Mouse (Mus musculus) neural tube, embryonic 13.5 days (tissue): ENCODE results near the gene Clec2i. TPM values are rescaled to one million over a fixed set of nuclear protein-coding genes. Genes with fewer than 3 reads are reported as not detected.
"Not testable (repeated sequence)": the region's sequence is repeated elsewhere in the genome, so short reads cannot be mapped to it uniquely, and the experiment has no call there.

Experiments
- ATAC-seq: fragments of 200-750 bp; cut with Nextera tagmentation; 2 replicates; pipeline ENCODE4 v1.8.0; 2017; ENCODE audit warnings: low read depth, mild to moderate bottlenecking, moderate TSS enrichment, moderate library complexity
- H3K27ac ChIP-seq: fragments of 300-500 bp; sonication (generic); replicated peaks from 2 replicates; pipeline ENCODE4 v1.5.1; 2015; ENCODE audit warnings: moderate library complexity, mild to moderate bottlenecking, inconsistent platforms
- H3K27me3 ChIP-seq: fragments of 300-500 bp; sonication (generic); 2 replicates; pipeline ENCODE4 v1.6.1; 2015; ENCODE audit warnings: mild to moderate bottlenecking, inconsistent platforms
- H3K36me3 ChIP-seq: fragments of 300-500 bp; sonication (generic); 2 replicates; pipeline ENCODE4 v1.6.1; 2015; ENCODE audit warnings: mild to moderate bottlenecking, inconsistent platforms
- H3K4me1 ChIP-seq: fragments of 300-500 bp; sonication (generic); replicated peaks from 2 replicates; pipeline ENCODE4 v1.6.1; 2015; ENCODE audit warnings: inconsistent platforms
- H3K4me2 ChIP-seq: fragments of 300-500 bp; sonication (generic); 2 replicates; pipeline ENCODE4 v1.6.1; 2015; ENCODE audit warnings: inconsistent platforms, mild to moderate bottlenecking, moderate library complexity
- H3K4me3 ChIP-seq: fragments of 300-500 bp; sonication (generic); 2 replicates; pipeline ENCODE4 v1.5.1; 2015; ENCODE audit warnings: mild to moderate bottlenecking, inconsistent platforms
- H3K9ac ChIP-seq: fragments of 300-500 bp; sonication (generic); 2 replicates; pipeline ENCODE4 v1.6.1; 2015; ENCODE audit warnings: moderate library complexity, mild to moderate bottlenecking, inconsistent platforms
- H3K9me3 ChIP-seq: fragments of 300-500 bp; sonication (generic); 2 replicates; pipeline ENCODE4 v1.6.1; 2016; ENCODE audit warnings: inconsistent platforms
- WGBS: fragments of 180-500 bp; shearing (Covaris S2); methylation state at CpG from one replicate; pipeline ENCODE4 v1.1.7; 2015; 5-methylcytosine and 5-hydroxymethylcytosine counted together
- microRNA-seq: library from miRNA; unstranded; fragments of <30 nt; microRNA quantifications from one replicate; pipeline ENCODE4, GENCODE M21; 2016
- polyA plus RNA-seq: library from polyadenylated mRNA; unstranded; fragments of >200 nt; fragmentation: Nextera tagmentation; extraction: Ambion mirVana; gene quantifications from 2 replicates; pipeline ENCODE4 v1.2.1, GENCODE M21; 2015

Clec2i gene
- polyA plus RNA-seq, 1 experiment from 2014 or later, result not detected

- not testable (repeated sequence) for H3K9ac ChIP-seq, H3K4me3 ChIP-seq, H3K27me3 ChIP-seq, H3K27ac ChIP-seq, H3K4me2 ChIP-seq, H3K9me3 ChIP-seq, H3K4me1 ChIP-seq, H3K36me3 ChIP-seq, ATAC-seq
- 87% methylated on average over 4 of the region's 13 CpGs for WGBS
Measured at GRCm38 (mm10) chr6:128935889-128936665, 48.7 kb downstream of the Clec2i start.

- 80% methylated on average over 5 of the region's 5 CpGs for WGBS
- no peaks in the 10 kb centered on the region for H3K27me3 ChIP-seq
- H3K4me3 ChIP-seq, result no peak overlapping the region
- no peak overlapping the region for H3K9ac ChIP-seq
- ATAC-seq, result no peak
- no peaks in the 10 kb centered on the region for H3K36me3 ChIP-seq
- H3K9me3 ChIP-seq, result no peaks in the 10 kb centered on the region
- H3K4me1 ChIP-seq, result no peaks in the 10 kb centered on the region
- H3K4me2 ChIP-seq, result no peak overlapping the region
- no peak overlapping the region for H3K27ac ChIP-seq
Measured at GRCm38 (mm10) chr6:128941646-128942421, 54.4 kb downstream of the Clec2i start.

DNA sequence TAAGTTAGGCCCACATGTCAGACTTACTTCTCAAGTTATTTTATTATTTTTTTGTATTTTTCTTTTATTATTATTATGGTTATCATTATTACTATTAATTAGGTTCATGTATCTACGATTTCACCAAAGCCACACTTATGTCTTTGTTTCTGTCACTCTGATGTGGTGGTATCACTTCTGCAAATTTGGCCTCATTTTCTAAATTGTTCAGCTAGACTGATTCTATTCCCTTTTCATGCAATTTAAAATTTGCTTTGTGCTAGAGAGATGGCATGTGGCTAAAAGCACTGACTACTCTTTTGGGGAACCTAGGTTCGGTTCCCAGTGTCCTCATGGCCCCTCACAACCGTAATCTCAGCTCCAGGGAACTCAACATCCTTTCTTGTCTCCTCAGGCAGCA lies 58.2 kb downstream of the Clec2i start:
- H3K27ac ChIP-seq, result no peak overlapping the region
- no peaks in the 10 kb centered on the region for H3K4me1 ChIP-seq
- H3K36me3 ChIP-seq, result no peaks in the 10 kb centered on the region
- H3K9me3 ChIP-seq, result no peaks in the 10 kb centered on the region
- H3K9ac ChIP-seq, result no peak overlapping the region
- H3K27me3 ChIP-seq, result no peaks in the 10 kb centered on the region
- WGBS, result 87% methylated on average over 3 of the region's 3 CpGs
- H3K4me2 ChIP-seq, result no peak overlapping the region
- ATAC-seq, result no peak
- H3K4me3 ChIP-seq, result no peak overlapping the region

Small RNA genes within 50 kb of the gene (microRNA-seq; reads per million reads assigned to microRNA genes)
- not detected for gene Gm27336

Other genes starting within 250 kb of the Clec2i start
- not detected in 2 replicates for gene Clec2h, start 225.2 kb upstream of the Clec2i start, polyA plus RNA-seq
- gene Klrb1, start 164.5 kb upstream of the Clec2i start, polyA plus RNA-seq, result 0.63 TPM in 1 of 2 replicates, not detected in the other
- 0.10 TPM in 1 of 2 replicates, not detected in the other for gene Klrb1c, start 98.4 kb upstream of the Clec2i start, polyA plus RNA-seq
- not detected in 2 replicates for gene Gm44511, start 61.3 kb upstream of the Clec2i start, polyA plus RNA-seq
- gene Klrb1b, start 61.3 kb upstream of the Clec2i start, polyA plus RNA-seq, result not detected in 2 replicates
- gene BC035044, start 3.5 kb downstream of the Clec2i start, polyA plus RNA-seq, result 0.62 and 0.68 TPM in 2 replicates
- not detected in 2 replicates for gene Clec2g, start 46.8 kb downstream of the Clec2i start, polyA plus RNA-seq
- 0.34 and 0.45 TPM in 2 replicates for gene Klrb1f, start 158.3 kb downstream of the Clec2i start, polyA plus RNA-seq
- gene Clec2e, start 213.3 kb downstream of the Clec2i start, polyA plus RNA-seq, result not detected in 2 replicates